Mouse (Mus musculus) 3134 (cell line): ENCODE data around the gene Fam107a.
"Not testable (repeated sequence)": the region's sequence is repeated elsewhere in the genome, so short reads cannot be mapped to it uniquely, and the experiment has no call there.

ENCODE experiments used
- DNase-seq: peaks from one replicate; pipeline ENCODE4 v3.0.0-alpha.2; 2011; ENCODE audit warnings: low spot score; ENCODE audit not compliant: insufficient read length; ENCODE audit errors: extremely low read depth

Gene Fam107a

GRCm38 (mm10) chr14:8316366-8317193, 1.2 kb downstream of the Fam107a start:
- no peak for DNase-seq

- no peak for DNase-seq
Measured at GRCm38 (mm10) chr14:8315169-8315568, 2.7 kb downstream of the Fam107a start.

GRCm38 (mm10) chr14:8314536-8314935, 3.3 kb downstream of the Fam107a start:
- no peak for DNase-seq

- DNase-seq, result no peak
Measured at GRCm38 (mm10) chr14:8313877-8314276, 3.9 kb downstream of the Fam107a start.

GRCm38 (mm10) chr14:8309621-8310141, 8.1 kb downstream of the Fam107a start:
- DNase-seq, result no peak

GRCm38 (mm10) chr14:8308650-8309049, 9.2 kb downstream of the Fam107a start:
- DNase-seq, result no peak

GRCm38 (mm10) chr14:8306884-8307283, 10.9 kb downstream of the Fam107a start:
- no peak for DNase-seq

- DNase-seq, result no peak
Measured at GRCm38 (mm10) chr14:8305014-8305413, 12.8 kb downstream of the Fam107a start.

- DNase-seq, result no peak
Measured at GRCm38 (mm10) chr14:8304082-8304481, 13.7 kb downstream of the Fam107a start.

- no peak for DNase-seq
Measured at GRCm38 (mm10) chr14:8302687-8303086, 15.1 kb downstream of the Fam107a start.

- no peak for DNase-seq
Measured at GRCm38 (mm10) chr14:8300281-8300680, 17.5 kb downstream of the Fam107a start.

GRCm38 (mm10) chr14:8297889-8298293, 19.9 kb downstream of the Fam107a start:
- peak; percentile 72 for DNase-seq

- peak; percentile 67 for DNase-seq
Measured at GRCm38 (mm10) chr14:8294257-8294656, 23.6 kb downstream of the Fam107a start.

- not testable (repeated sequence) for DNase-seq
Measured at GRCm38 (mm10) chr14:8286595-8286994, 31.2 kb downstream of the Fam107a start.

- DNase-seq, result no peak
Measured at GRCm38 (mm10) chr14:8283784-8284183, 34.0 kb downstream of the Fam107a start.

- DNase-seq, result not testable (repeated sequence)
Measured at GRCm38 (mm10) chr14:8271281-8271680, 46.5 kb downstream of the Fam107a start.

- DNase-seq, result no peak
Measured at GRCm38 (mm10) chr14:8264378-8264777, 53.4 kb downstream of the Fam107a start.

- no peak for DNase-seq
Measured at GRCm38 (mm10) chr14:8262242-8262641, 55.6 kb downstream of the Fam107a start.

- no peak for DNase-seq
Measured at GRCm38 (mm10) chr14:8260214-8260613, 57.6 kb downstream of the Fam107a start.

- no peak for DNase-seq
Measured at GRCm38 (mm10) chr14:8259166-8259565, 58.7 kb downstream of the Fam107a start, which contains the start of gene Acox2. Gene Acox2, minus strand, starts transcription at chr14:8259353.

- DNase-seq, result peak; percentile 75
Measured at GRCm38 (mm10) chr14:8258752-8259151, 59.1 kb downstream of the Fam107a start.

GRCm38 (mm10) chr14:8258335-8258627, 59.5 kb downstream of the Fam107a start:
- peak; percentile 68 for DNase-seq
